Mouse (Mus musculus): ENCODE measurements at regions not wholly inside any gene's neighbourhood (a gene's known extent, or its start where the extent isn't known, plus 50 kb on each side); places are given as distances from the start of the nearest gene placed in this dataset.
"Not testable (repeated sequence)": the region's sequence is repeated elsewhere in the genome, so short reads cannot be mapped to it uniquely, and the experiment has no call there.

DNA sequence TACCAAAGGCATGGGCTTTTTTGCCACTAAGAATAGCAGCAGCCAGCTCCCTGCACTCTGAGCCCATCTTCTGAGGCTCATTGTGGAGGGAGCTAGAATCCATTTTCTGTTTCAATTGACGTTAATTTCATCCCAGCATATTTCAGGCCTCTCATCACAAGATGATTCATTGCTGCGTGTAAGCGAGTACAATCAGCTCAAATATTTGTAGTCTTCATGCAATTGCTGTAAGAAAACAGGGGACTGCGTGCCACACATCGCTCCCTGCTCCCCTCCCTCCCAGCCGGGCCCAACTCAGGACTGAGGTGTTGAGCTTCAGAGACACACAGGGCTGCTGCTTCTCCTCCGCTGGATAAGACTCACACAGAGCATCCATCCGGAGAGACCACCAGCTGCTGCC is 360.0 kb upstream of the Cdh5 start:
- TF ChIP-seq CTCF (IDR thresholded peaks at IDR 0.05; ENCODE audit: borderline replicate concordance, insufficient read depth, low read depth, low read length) (no peak), POLR2A (IDR thresholded peaks at IDR 0.05; ENCODE audit: borderline replicate concordance, insufficient read depth, low read length) (no peak)
- no peak overlapping the region for H3K27ac ChIP-seq (ENCODE audit: insufficient read depth, low read length)
- WGBS: 58% methylated on average over 8 of the region's 8 CpGs

GRCm38 (mm10) chr8:103748734-103749133 is 352.7 kb upstream of the Cdh5 start:
- Histone ChIP-seq H3K27ac (ENCODE audit: insufficient read depth, low read length) (no peak overlapping the region), H3K4me3 (replicated peaks; ENCODE audit: insufficient read depth, low read depth, low read length) (no peak overlapping the region), H3K27me3 (ENCODE audit: control insufficient read depth, insufficient read depth, low read length) (no peaks in the 10 kb centered on the region; the same call in 1 of the 2 replicates), H3K4me1 (ENCODE audit: control insufficient read depth, insufficient read depth, low read length) (no peaks in the 10 kb centered on the region)
- no peak for TF ChIP-seq POLR2A (IDR thresholded peaks at IDR 0.05; ENCODE audit: borderline replicate concordance, insufficient read depth, low read length)
- TF ChIP-seq CTCF (IDR thresholded peaks at IDR 0.05; ENCODE audit: borderline replicate concordance, insufficient read depth, low read depth, low read length): no peak
- WGBS: 37% methylated on average over 4 of the region's 4 CpGs
- no peak for DNase-seq

More for the DNA sequence above, 360.0 kb upstream of the Cdh5 start:
- H3K4me1 ChIP-seq (ENCODE audit: control insufficient read depth, insufficient read depth, low read length): no peaks in the 10 kb centered on the region
- no peak overlapping the region for H3K4me3 ChIP-seq (replicated peaks; ENCODE audit: insufficient read depth, low read depth, low read length)
- no peaks in the 10 kb centered on the region; the same call in 1 of the 2 replicates for H3K27me3 ChIP-seq (ENCODE audit: control insufficient read depth, insufficient read depth, low read length)
- DNase-seq: no peak

DNA sequence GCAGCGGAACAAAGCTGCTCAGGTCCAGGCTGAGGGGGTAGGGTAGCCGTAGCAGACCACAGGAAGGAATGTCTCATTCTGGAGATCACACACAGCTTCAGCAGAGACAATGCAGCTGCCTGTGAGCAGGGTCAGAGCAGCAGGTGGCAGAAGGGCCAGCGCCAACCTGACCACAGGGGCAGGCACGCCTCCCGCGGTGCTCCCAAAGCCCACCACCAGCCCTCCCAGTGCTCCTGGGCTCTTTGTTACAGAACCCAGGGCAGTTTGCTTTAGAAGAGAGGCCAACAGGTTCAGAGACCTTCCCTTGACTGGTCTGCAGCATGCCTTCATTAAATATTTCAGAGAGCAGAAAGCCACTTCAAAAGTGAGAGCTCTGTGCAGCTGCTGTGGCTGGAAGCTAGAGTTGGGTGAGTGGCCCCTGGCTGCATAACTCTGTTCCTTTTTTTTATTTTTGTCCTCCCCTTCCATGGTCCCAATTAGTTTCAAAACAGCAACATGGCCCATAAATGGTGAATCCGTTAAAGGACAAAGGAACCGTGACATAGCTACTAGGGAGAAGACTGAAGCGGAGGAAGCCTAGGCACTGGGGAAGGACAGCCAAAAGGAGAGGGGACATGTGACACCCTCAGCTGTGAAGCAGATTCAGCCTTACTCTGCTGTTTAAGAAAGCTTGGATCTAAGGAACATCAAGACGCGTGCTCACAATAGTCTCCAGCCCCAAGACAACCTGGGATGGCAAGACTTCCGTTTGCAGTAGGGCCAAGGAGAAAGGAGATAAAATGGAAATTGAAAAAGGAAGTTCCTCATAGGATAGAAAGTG is 350.9 kb upstream of the Cdh5 start:
- Histone ChIP-seq H3K4me3 (replicated peaks; ENCODE audit: insufficient read depth, low read depth, low read length) (no peak overlapping the region), H3K27ac (ENCODE audit: insufficient read depth, low read length) (no peak overlapping the region), H3K4me1 (ENCODE audit: control insufficient read depth, insufficient read depth, low read length) (no peaks in the 10 kb centered on the region), H3K27me3 (ENCODE audit: control insufficient read depth, insufficient read depth, low read length) (no peaks in the 10 kb centered on the region; the same call in 1 of the 2 replicates)
- DNase-seq: no peak
- WGBS: 50% methylated on average over 12 of the region's 12 CpGs
- TF ChIP-seq POLR2A (IDR thresholded peaks at IDR 0.05; ENCODE audit: borderline replicate concordance, insufficient read depth, low read length): no peak
- TF ChIP-seq CTCF (IDR thresholded peaks at IDR 0.05; ENCODE audit: borderline replicate concordance, insufficient read depth, low read depth, low read length): no peak

DNA sequence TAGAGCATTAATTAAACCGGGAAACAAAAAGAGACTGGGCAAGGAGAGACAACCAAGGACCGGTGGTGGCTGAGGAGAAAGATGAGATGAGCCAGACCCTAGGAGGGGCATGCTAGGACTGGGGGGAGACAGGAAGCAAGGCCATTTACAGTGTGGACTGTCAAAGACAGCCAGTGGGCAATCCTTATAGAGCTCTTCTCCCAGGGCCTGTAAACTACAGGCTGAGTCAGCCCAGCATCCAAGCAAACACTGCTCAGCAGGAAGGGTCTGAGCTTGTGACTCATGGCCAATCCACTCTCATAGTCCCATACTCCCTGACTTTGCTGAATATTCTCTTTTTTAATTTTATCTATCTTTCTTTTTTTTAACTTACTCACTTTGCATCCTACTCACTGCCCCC is 350.3 kb upstream of the Cdh5 start:
- no peaks in the 10 kb centered on the region; the same call in 1 of the 2 replicates for H3K27me3 ChIP-seq (ENCODE audit: control insufficient read depth, insufficient read depth, low read length)
- 89% methylated on average over 2 of the region's 2 CpGs for WGBS
- no peak for DNase-seq
- H3K4me3 ChIP-seq (replicated peaks; ENCODE audit: insufficient read depth, low read depth, low read length): no peak overlapping the region
- TF ChIP-seq CTCF (IDR thresholded peaks at IDR 0.05; ENCODE audit: borderline replicate concordance, insufficient read depth, low read depth, low read length) (no peak), POLR2A (IDR thresholded peaks at IDR 0.05; ENCODE audit: borderline replicate concordance, insufficient read depth, low read length) (no peak)
- H3K4me1 ChIP-seq (ENCODE audit: control insufficient read depth, insufficient read depth, low read length): no peaks in the 10 kb centered on the region
- no peak overlapping the region for H3K27ac ChIP-seq (ENCODE audit: insufficient read depth, low read length)

- no peaks in the 10 kb centered on the region for H3K4me1 ChIP-seq (ENCODE audit: control insufficient read depth, insufficient read depth, low read length)
- no peaks in the 10 kb centered on the region for H3K27me3 ChIP-seq (ENCODE audit: control insufficient read depth, insufficient read depth, low read length)
- H3K4me3 ChIP-seq (replicated peaks; ENCODE audit: insufficient read depth, low read depth, low read length): no peak overlapping the region
- TF ChIP-seq CTCF (IDR thresholded peaks at IDR 0.05; ENCODE audit: borderline replicate concordance, insufficient read depth, low read depth, low read length): no peak
- no peak for TF ChIP-seq POLR2A (IDR thresholded peaks at IDR 0.05; ENCODE audit: borderline replicate concordance, insufficient read depth, low read length)
- H3K27ac ChIP-seq (ENCODE audit: insufficient read depth, low read length): no peak overlapping the region
- WGBS: 84% methylated on average over 1 of the region's 1 CpGs
- DNase-seq: no peak
Measured at GRCm38 (mm10) chr8:103763821-103764220, 337.6 kb upstream of the Cdh5 start.

- no peak for DNase-seq
- Histone ChIP-seq H3K4me1 (ENCODE audit: control insufficient read depth, insufficient read depth, low read length) (no peaks in the 10 kb centered on the region), H3K4me3 (replicated peaks; ENCODE audit: insufficient read depth, low read depth, low read length) (no peak overlapping the region), H3K27ac (ENCODE audit: insufficient read depth, low read length) (no peak overlapping the region), H3K27me3 (ENCODE audit: control insufficient read depth, insufficient read depth, low read length) (no peaks in the 10 kb centered on the region; the same call in 1 of the 2 replicates)
- 85% methylated on average over 6 of the region's 6 CpGs for WGBS
- TF ChIP-seq POLR2A (IDR thresholded peaks at IDR 0.05; ENCODE audit: borderline replicate concordance, insufficient read depth, low read length): no peak
- no peak for TF ChIP-seq CTCF (IDR thresholded peaks at IDR 0.05; ENCODE audit: borderline replicate concordance, insufficient read depth, low read depth, low read length)
Measured at GRCm38 (mm10) chr8:103779658-103780057, 321.8 kb upstream of the Cdh5 start.

- H3K4me1 ChIP-seq (ENCODE audit: control insufficient read depth, insufficient read depth, low read length): no peaks in the 10 kb centered on the region
- no peak overlapping the region for H3K4me3 ChIP-seq (replicated peaks; ENCODE audit: insufficient read depth, low read depth, low read length)
- TF ChIP-seq POLR2A (IDR thresholded peaks at IDR 0.05; ENCODE audit: borderline replicate concordance, insufficient read depth, low read length): no peak
- no peak for TF ChIP-seq CTCF (IDR thresholded peaks at IDR 0.05; ENCODE audit: borderline replicate concordance, insufficient read depth, low read depth, low read length)
- H3K27me3 ChIP-seq (ENCODE audit: control insufficient read depth, insufficient read depth, low read length): no peaks in the 10 kb centered on the region; the same call in 1 of the 2 replicates
- no peak for DNase-seq
- H3K27ac ChIP-seq (ENCODE audit: insufficient read depth, low read length): no peak overlapping the region
- 66% methylated on average over 3 of the region's 3 CpGs for WGBS
Measured at GRCm38 (mm10) chr8:103788308-103788707, 313.1 kb upstream of the Cdh5 start.

- no peaks in the 10 kb centered on the region; the same call in 1 of the 2 replicates for H3K27me3 ChIP-seq (ENCODE audit: control insufficient read depth, insufficient read depth, low read length)
- WGBS: 91% methylated on average over 1 of the region's 1 CpGs
- no peak overlapping the region for H3K27ac ChIP-seq (ENCODE audit: insufficient read depth, low read length)
- no peaks in the 10 kb centered on the region for H3K4me1 ChIP-seq (ENCODE audit: control insufficient read depth, insufficient read depth, low read length)
- no peak overlapping the region for H3K4me3 ChIP-seq (replicated peaks; ENCODE audit: insufficient read depth, low read depth, low read length)
- TF ChIP-seq CTCF (IDR thresholded peaks at IDR 0.05; ENCODE audit: borderline replicate concordance, insufficient read depth, low read depth, low read length) (no peak), POLR2A (IDR thresholded peaks at IDR 0.05; ENCODE audit: borderline replicate concordance, insufficient read depth, low read length) (no peak)
- DNase-seq: no peak
Measured at GRCm38 (mm10) chr8:103793331-103793730, 308.1 kb upstream of the Cdh5 start.

- DNase-seq; H3K4me3 ChIP-seq (replicated peaks; ENCODE audit: insufficient read depth, low read depth, low read length); H3K27me3 ChIP-seq (ENCODE audit: control insufficient read depth, insufficient read depth, low read length); H3K4me1 ChIP-seq (ENCODE audit: control insufficient read depth, insufficient read depth, low read length); H3K27ac ChIP-seq (ENCODE audit: insufficient read depth, low read length): not testable (repeated sequence)
- 93% methylated on average over 2 of the region's 2 CpGs for WGBS
Measured at GRCm38 (mm10) chr8:103798630-103799029, 302.8 kb upstream of the Cdh5 start.
